Mouse (Mus musculus) CH12.LX (cell line): Measurements from ENCODE around the gene Thsd4. TPM values are rescaled to one million over a fixed set of nuclear protein-coding genes. Genes with fewer than 3 reads are reported as not detected.

Experiments used
- DNase-seq: peaks from one replicate; pipeline ENCODE4 v3.0.0-alpha.2; 2013; ENCODE audit errors: extremely low read depth
- H3K27ac ChIP-seq: 2 replicates; pipeline ENCODE4 v1.5.1; 2012; ENCODE audit warnings: low read depth, mild to moderate bottlenecking, control low read depth, moderate library complexity; ENCODE audit not compliant: insufficient read depth
- H3K27me3 ChIP-seq: replicated peaks from 2 replicates; pipeline ENCODE3; 2012; ENCODE audit warnings: inconsistent platforms
- H3K36me3 ChIP-seq, 2 experiments: replicated peaks in 1 of 2; 2 replicates each; pipeline versions ENCODE3 to v1.6.1; 2012; ENCODE audit warnings: inconsistent platforms in 1 of 2, low read length in 1 of 2, mild to moderate bottlenecking in 1 of 2, mixed read lengths in 1 of 2, moderate library complexity in 1 of 2; ENCODE audit not compliant: control insufficient read depth in 1 of 2, insufficient read depth in 1 of 2
- H3K4me1 ChIP-seq, 2 experiments: 2 replicates each; pipeline ENCODE4 v1.6.1; 2012; ENCODE audit warnings: inconsistent platforms in 1 of 2, moderate library complexity in 1 of 2; ENCODE audit not compliant: insufficient read depth in 2 of 2, control insufficient read depth in 1 of 2
- H3K4me2 ChIP-seq: 2 replicates; pipeline ENCODE4 v1.6.1; 2012; ENCODE audit warnings: low read depth, mild to moderate bottlenecking, control low read depth; ENCODE audit not compliant: poor library complexity, insufficient read depth, severe bottlenecking
- H3K4me3 ChIP-seq, 3 experiments: fragments of 150-350 bp in 1 of 3; sonication (generic) in 1 of 3; replicated peaks in 1 of 3; 2 replicates each; pipeline versions ENCODE3 to v1.5.1; 2011 to 2012; ENCODE audit warnings: low read depth in 2 of 3, low read length in 2 of 3, mild to moderate bottlenecking in 2 of 3, moderate library complexity in 2 of 3, control low read depth in 1 of 3, improper control_type of control experiment in 1 of 3, inconsistent platforms in 1 of 3, mixed read lengths in 1 of 3; ENCODE audit not compliant: poor library complexity in 1 of 3
- H3K79me2 ChIP-seq: replicated peaks from 2 replicates; pipeline ENCODE4 v1.6.1; 2012; ENCODE audit warnings: mild to moderate bottlenecking, moderate library complexity; ENCODE audit not compliant: control insufficient read depth, poor library complexity, insufficient read depth, severe bottlenecking; ENCODE audit errors: extremely low read depth
- H3K9ac ChIP-seq: 2 replicates; pipeline ENCODE4 v1.6.1; 2012; ENCODE audit warnings: low read depth, mild to moderate bottlenecking, control low read depth, moderate library complexity; ENCODE audit not compliant: insufficient read depth
- H3K9me3 ChIP-seq: replicated peaks from 2 replicates; pipeline ENCODE3; 2012; ENCODE audit warnings: low read length, inconsistent platforms, mixed read lengths
- CTCF ChIP-seq, 2 experiments: IDR thresholded peaks in 1 of 2; conservative IDR thresholded peaks in 1 of 2; 2 replicates each; pipeline ENCODE4 v1.5.1; 2011 to 2012; ENCODE audit warnings: low read depth in 2 of 2, low read length in 2 of 2, improper control_type of control experiment in 1 of 2, inconsistent platforms in 1 of 2, mild to moderate bottlenecking in 1 of 2, moderate library complexity in 1 of 2
- ELF1 ChIP-seq: IDR thresholded peaks from 2 replicates; pipeline ENCODE4 v1.6.1; 2014; ENCODE audit warnings: low read depth, mild to moderate bottlenecking, inconsistent platforms, low read length, improper control_type of control experiment
- EP300 ChIP-seq: IDR thresholded peaks from 2 replicates; pipeline ENCODE4 v1.6.1; 2011; ENCODE audit warnings: low read length, improper control_type of control experiment
- ETS1 ChIP-seq: conservative IDR thresholded peaks from 2 replicates; pipeline ENCODE4 v1.6.1; 2012; ENCODE audit warnings: low read depth, mild to moderate bottlenecking, inconsistent platforms, low read length, improper control_type of control experiment, moderate library complexity
- GABPA ChIP-seq: IDR thresholded peaks from 2 replicates; pipeline ENCODE4 v1.6.1; 2012; ENCODE audit warnings: low read depth, low read length, improper control_type of control experiment, inconsistent platforms; ENCODE audit not compliant: insufficient replicate concordance
- HCFC1 ChIP-seq: IDR thresholded peaks from 2 replicates; pipeline ENCODE4 v1.6.1; 2012; ENCODE audit warnings: low read depth, mild to moderate bottlenecking, inconsistent platforms, low read length, improper control_type of control experiment
- JUND ChIP-seq: conservative IDR thresholded peaks from 2 replicates; pipeline ENCODE4 v1.6.1; 2011; ENCODE audit warnings: low read depth, low read length, improper control_type of control experiment
- KAT2A ChIP-seq: IDR thresholded peaks from 2 replicates; pipeline ENCODE4 v1.6.1; 2012; ENCODE audit warnings: low read length, improper control_type of control experiment, inconsistent platforms; ENCODE audit not compliant: insufficient replicate concordance
- MAX ChIP-seq: IDR thresholded peaks from 2 replicates; pipeline ENCODE4 v1.6.1; 2011; ENCODE audit warnings: low read length, improper control_type of control experiment
- MAZ ChIP-seq: IDR thresholded peaks from 2 replicates; pipeline ENCODE4 v1.6.1; 2012; ENCODE audit warnings: low read depth, mild to moderate bottlenecking, inconsistent platforms, low read length, improper control_type of control experiment, moderate library complexity
- MEF2A ChIP-seq: IDR thresholded peaks from 2 replicates; pipeline ENCODE4 v1.6.1; 2014; ENCODE audit warnings: low read depth, mild to moderate bottlenecking, inconsistent platforms, low read length, improper control_type of control experiment, borderline replicate concordance
- MYC ChIP-seq: IDR thresholded peaks from 2 replicates; pipeline ENCODE4 v1.6.1; 2011; ENCODE audit warnings: low read depth, mild to moderate bottlenecking, improper control_type of control experiment, low read length
- NELFE ChIP-seq: IDR thresholded peaks from 2 replicates; pipeline ENCODE4 v1.6.1; 2011; ENCODE audit warnings: low read depth, low read length, improper control_type of control experiment
- POLR2A ChIP-seq: IDR thresholded peaks from 2 replicates; pipeline ENCODE4 v1.6.1; 2011; ENCODE audit warnings: low read depth, mild to moderate bottlenecking, improper control_type of control experiment, low read length
- RAD21 ChIP-seq: IDR thresholded peaks from 2 replicates; pipeline ENCODE4 v1.6.1; 2011; ENCODE audit warnings: low read depth, mild to moderate bottlenecking, low read length, improper control_type of control experiment, moderate library complexity
- TBP ChIP-seq: conservative IDR thresholded peaks from 2 replicates; pipeline ENCODE4 v1.6.1; 2011; ENCODE audit warnings: low read depth, low read length, improper control_type of control experiment
- TCF12 ChIP-seq: IDR thresholded peaks from 2 replicates; pipeline ENCODE4 v1.6.1; 2014; ENCODE audit warnings: low read depth, mild to moderate bottlenecking, inconsistent platforms, low read length, improper control_type of control experiment
- UBTF ChIP-seq: IDR thresholded peaks from 2 replicates; pipeline ENCODE4 v1.6.1; 2012; ENCODE audit warnings: low read depth, mild to moderate bottlenecking, inconsistent platforms, low read length, improper control_type of control experiment, moderate library complexity
- USF1 ChIP-seq: IDR thresholded peaks from 2 replicates; pipeline ENCODE4 v1.6.1; 2014; ENCODE audit warnings: low read depth, mild to moderate bottlenecking, inconsistent platforms, low read length, improper control_type of control experiment
- USF2 ChIP-seq: conservative IDR thresholded peaks from 2 replicates; pipeline ENCODE4 v1.6.1; 2011; ENCODE audit warnings: low read depth, low read length, improper control_type of control experiment
- ZC3H11A ChIP-seq: IDR thresholded peaks from 2 replicates; pipeline ENCODE4 v1.6.1; 2012; ENCODE audit warnings: low read depth, mild to moderate bottlenecking, inconsistent platforms, low read length, improper control_type of control experiment
- ZKSCAN1 ChIP-seq: IDR thresholded peaks from 2 replicates; pipeline ENCODE4 v1.6.1; 2012; ENCODE audit warnings: low read depth, inconsistent platforms, low read length, improper control_type of control experiment, borderline replicate concordance
- ZMIZ1 ChIP-seq: IDR thresholded peaks from 2 replicates; pipeline ENCODE4 v1.6.1; 2012; ENCODE audit warnings: low read depth, mild to moderate bottlenecking, inconsistent platforms, low read length, improper control_type of control experiment
- ZNF384 ChIP-seq: IDR thresholded peaks from 2 replicates; pipeline ENCODE4 v1.6.1; 2012; ENCODE audit warnings: low read depth, low read length, improper control_type of control experiment, inconsistent platforms
- dilution Hi-C: fragments of 300-500 bp; cut with MboI; formaldehyde crosslinking; loops from 2 replicates; pipeline ENCODE4 v1.14.3; 2020; ENCODE audit warnings: low sequenced_read_pairs; ENCODE audit not compliant: extremely low pct_unique_long_range_greater_than_20kb, extremely low pct_ligation_motif_present
- in situ Hi-C: fragments of 300-500 bp; cut with MboI; formaldehyde crosslinking; loops from 3 replicates; pipeline ENCODE4 v1.14.3; 2019; ENCODE audit warnings: low sequenced_read_pairs, low pct_ligation_motif_present, low pct_unique_long_range_greater_than_20kb, mixed read lengths
- polyA plus RNA-seq: library from polyadenylated mRNA; unstranded; fragments of >175 nt; gene quantifications from 2 replicates; pipeline ENCODE4 v1.2.1, GENCODE M21; 2012; ENCODE audit warnings: low read depth; ENCODE audit not compliant: insufficient read length
- total RNA-seq, 2 experiments: library from RNA; depleted of rRNA; stranded (reverse); fragments of 300-350 nt in 1 of 2; fragments of >200 nt in 1 of 2; gene quantifications; 2 replicates each; pipeline ENCODE4 v1.2.3; 2012 to 2014

Gene Thsd4
- total and polyA plus RNA-seq, 3 experiments: not detected

- H3K4me2 ChIP-seq: no peak overlapping the region
- DNase-seq: no peak
- H3K27ac ChIP-seq: no peak overlapping the region
- no peaks in the 10 kb centered on the region for H3K4me1 ChIP-seq
- H3K79me2 ChIP-seq: no peaks in the 10 kb centered on the region
- no peak overlapping the region for H3K4me3 ChIP-seq
- peaks cover 3% of the 10 kb centered on the region for H3K9me3 ChIP-seq
- no peak overlapping the region for H3K9ac ChIP-seq
- dilution Hi-C loops (no loop called here), in situ Hi-C loops (no loop called here)
- H3K27me3 ChIP-seq: no peaks in the 10 kb centered on the region
- TF ChIP-seq USF2: no peak
- no peak for TF ChIP-seq RAD21
- TF ChIP-seq ZC3H11A: no peak
- TF ChIP-seq MAX: no peak
- no peak for TF ChIP-seq TBP
- no peak for TF ChIP-seq EP300
- TF ChIP-seq GABPA: no peak
- TF ChIP-seq ELF1: no peak
- TF ChIP-seq NELFE: no peak
- no peak for TF ChIP-seq ZNF384
- H3K36me3 ChIP-seq: no peaks in the 10 kb centered on the region
These were observed 445.4 kb downstream of the Thsd4 start for GRCm38 (mm10) chr9:60076396-60076795.

GRCm38 (mm10) chr9:60071620-60072263 lies 450.1 kb downstream of the Thsd4 start:
- H3K9me3 ChIP-seq: peaks cover 3% of the 10 kb centered on the region
- no peaks in the 10 kb centered on the region for H3K27me3 ChIP-seq
- dilution Hi-C loops: no loop called here
- no peak overlapping the region for H3K4me3 ChIP-seq
- H3K79me2 ChIP-seq: no peaks in the 10 kb centered on the region
- no peak overlapping the region for H3K9ac ChIP-seq
- in situ Hi-C loops: no loop called here
- no peak for DNase-seq
- no peak overlapping the region for H3K27ac ChIP-seq
- no peak overlapping the region for H3K4me2 ChIP-seq
- no peak for TF ChIP-seq RAD21
- TF ChIP-seq CTCF (conservative IDR thresholded peaks at IDR 0.05 in 1 of 2, IDR thresholded peaks at IDR 0.05 in 1 of 2; ENCODE audit: low read depth in 2 of 2, low read length in 2 of 2): no peak
- TF ChIP-seq ETS1: no peak
- no peak for TF ChIP-seq JUND
- TF ChIP-seq ZC3H11A: no peak
- TF ChIP-seq MAX: no peak
- TF ChIP-seq USF2: no peak
- no peak for TF ChIP-seq USF1
- no peak for TF ChIP-seq MYC
- no peak for TF ChIP-seq HCFC1
- TF ChIP-seq UBTF: no peak
- no peak for TF ChIP-seq POLR2A
- no peak for TF ChIP-seq ZMIZ1
- no peak for TF ChIP-seq ZKSCAN1
- TF ChIP-seq TCF12: no peak
- no peak for TF ChIP-seq KAT2A
- no peak for TF ChIP-seq ZNF384
- TF ChIP-seq TBP: no peak
- TF ChIP-seq MAZ: no peak
- no peak for TF ChIP-seq MEF2A
- no peaks in the 10 kb centered on the region for H3K4me1 ChIP-seq
- H3K36me3 ChIP-seq: no peaks in the 10 kb centered on the region
